32 mouse cellular contexts compared by ENCODE assay signal in the genomic region with DNA sequence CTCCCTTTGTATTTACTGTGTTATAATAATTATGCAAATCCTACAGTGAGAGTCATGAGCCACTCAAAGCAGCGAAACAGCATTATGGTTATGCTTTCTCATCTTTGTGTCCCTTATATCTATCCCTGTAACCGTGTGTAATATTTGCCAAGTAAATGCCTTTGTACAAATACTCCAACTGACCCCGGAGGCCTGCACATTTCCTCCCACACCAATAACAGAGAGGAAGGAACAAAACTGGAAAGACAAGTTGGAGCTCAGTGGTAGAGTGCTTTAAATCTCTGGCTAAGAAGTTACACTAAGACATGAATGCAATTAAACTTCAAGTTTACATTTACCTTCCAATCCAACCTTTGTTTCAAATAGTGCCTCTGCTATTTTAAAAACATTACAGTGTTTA. TPM values are rescaled to one million over a fixed set of nuclear protein-coding genes. Genes with fewer than 3 reads are reported as not detected.
DNase-seq lines count a peak whose midpoint lies in the region; ATAC-seq and TF ChIP-seq lines count a peak whose summit lies in the region.
"Had no signal": no experiment of that assay in that cellular context is flagged by ENCODE, and none has a peak within 500 bp of the region (broad histone marks: within the 10 kb centered on the region; RNA-seq: fewer than 3 reads in every experiment).

No protein-coding gene starts in this region.

- H3K4me3 ChIP-seq in kidney, adult 2 months (ENCODE audit: insufficient read depth, low read depth, low read length) = no peak overlapping the region
- H3K4me3 ChIP-seq in stomach, embryonic 14.5 days (ENCODE audit: low read depth, low read length) = no peak overlapping the region
- H3K4me3 ChIP-seq: embryonic facial prominence, embryonic 15.5 days; forebrain, embryonic 13.5 days; heart, embryonic 12.5 days; hindbrain, embryonic 13.5 days; liver, embryonic 12.5 days; midbrain, embryonic 12.5 days; myocyte; neural tube, embryonic 13.5 days had no signal

- TF ChIP-seq CTCF in kidney, adult 2 months (conservative IDR thresholded peaks at IDR 0.05; ENCODE audit: insufficient read depth, insufficient read length, low read depth, low read length) = no peak

- H3K4me1 ChIP-seq in kidney, adult 2 months (ENCODE audit: control insufficient read depth, insufficient read depth, low read length) = peaks cover 18% of the 10 kb centered on the region
- 0 out of 2 replicates have a peak, but pooled peaks cover 4% of the 10 kb centered on the region for H3K4me1 ChIP-seq in stomach, embryonic 14.5 days (ENCODE audit: control insufficient read depth, insufficient read depth, low read length)
- H3K4me1 ChIP-seq: embryonic facial prominence, embryonic 15.5 days; forebrain, embryonic 13.5 days; hindbrain, embryonic 13.5 days; liver, embryonic 12.5 days; midbrain, embryonic 12.5 days; neural tube, embryonic 13.5 days had no signal

- H3K9ac ChIP-seq in stomach, embryonic 14.5 days (replicated peaks; ENCODE audit: low read depth, low read length) = no peak overlapping the region
- H3K9ac ChIP-seq: embryonic facial prominence, embryonic 15.5 days; forebrain, embryonic 13.5 days; heart, embryonic 12.5 days; hindbrain, embryonic 13.5 days; liver, embryonic 12.5 days; liver, postnatal 0 days; midbrain, embryonic 12.5 days; neural tube, embryonic 13.5 days had no signal

- H3K36me3 ChIP-seq in kidney, adult 2 months (ENCODE audit: control insufficient read depth, insufficient read depth, low read length) = no peaks in the 10 kb centered on the region
- H3K36me3 ChIP-seq in stomach, embryonic 14.5 days (ENCODE audit: control insufficient read depth, insufficient read depth, low read length) = no peaks in the 10 kb centered on the region
- H3K36me3 ChIP-seq: embryonic facial prominence, embryonic 15.5 days; heart, embryonic 12.5 days; hindbrain, embryonic 13.5 days; liver, embryonic 12.5 days; midbrain, embryonic 12.5 days; neural tube, embryonic 13.5 days had no signal

- 34% methylated on average over 3 of the region's 3 CpGs for WGBS in kidney, adult 2 months
- 55% methylated on average over 3 of the region's 3 CpGs for WGBS in stomach, embryonic 14.5 days

- no peak overlapping the region for H3K4me2 ChIP-seq in stomach, embryonic 14.5 days (replicated peaks; ENCODE audit: low read depth, low read length)
- H3K4me2 ChIP-seq: embryonic facial prominence, embryonic 15.5 days; forebrain, embryonic 13.5 days; heart, embryonic 12.5 days; hindbrain, embryonic 13.5 days; liver, embryonic 12.5 days; midbrain, embryonic 12.5 days; neural tube, embryonic 13.5 days had no signal

- TF ChIP-seq POLR2A in kidney, adult 2 months (IDR thresholded peaks at IDR 0.05; ENCODE audit: low read depth, low read length) = no peak

- peak; percentile 24 for DNase-seq in kidney, adult 2 months
- DNase-seq in kidney, postnatal 10 days = no peak
- DNase-seq in lung, postnatal 36 days = peak; percentile 21
- no peak for DNase-seq in lung, postnatal 14 days
- no peak for DNase-seq in natural killer cell, adult 2 months (ENCODE audit: low spot score in 2 of 2)
- DNase-seq in gastrocnemius, postnatal 10 days = no peak
- DNase-seq: adrenal gland, postnatal 25 days; cerebellum, adult 11-12 months; cerebellum, adult 9-11 months; embryo, embryonic 11 days; gastrocnemius, postnatal 14 days; heart, adult 18-20 months; heart, postnatal 4 days; kidney, adult 8-10 months; layer of hippocampus, postnatal 36 days; left cerebral cortex, postnatal 4 days; liver, postnatal 0 days; right cerebral cortex, postnatal 4 days; thymus, adult 18-20 months; thymus, postnatal 25 days had no signal

- no peaks in the 10 kb centered on the region for H3K9me3 ChIP-seq in stomach, embryonic 14.5 days (ENCODE audit: control insufficient read depth, low read depth, low read length)
- H3K9me3 ChIP-seq: embryonic facial prominence, embryonic 15.5 days; forebrain, embryonic 13.5 days; heart, embryonic 12.5 days; hindbrain, embryonic 13.5 days; liver, embryonic 12.5 days; midbrain, embryonic 12.5 days; neural tube, embryonic 13.5 days had no signal

- no peak overlapping the region for H3K27ac ChIP-seq in kidney, adult 2 months (ENCODE audit: insufficient read depth, low read depth, low read length)
- peak overlapping the region; percentile 55; the same call in 1 of the 2 replicates for H3K27ac ChIP-seq in stomach, embryonic 14.5 days (ENCODE audit: low read length)
- H3K27ac ChIP-seq: embryonic facial prominence, embryonic 15.5 days; forebrain, embryonic 13.5 days; hindbrain, embryonic 13.5 days; kidney, postnatal 0 days; liver, embryonic 12.5 days; midbrain, embryonic 12.5 days; neural tube, embryonic 13.5 days had no signal

- H3K27me3 ChIP-seq in kidney, adult 2 months (replicated peaks; ENCODE audit: control insufficient read depth, insufficient read depth, low read length) = no peaks in the 10 kb centered on the region
- no peaks in the 10 kb centered on the region for H3K27me3 ChIP-seq in stomach, embryonic 14.5 days (ENCODE audit: control insufficient read depth, insufficient read depth, low read length)
- H3K27me3 ChIP-seq: embryonic facial prominence, embryonic 15.5 days; forebrain, embryonic 13.5 days; heart, embryonic 12.5 days; hindbrain, embryonic 13.5 days; liver, embryonic 12.5 days; midbrain, embryonic 12.5 days; neural tube, embryonic 13.5 days had no signal

- peak; percentile 63 for ATAC-seq in stomach, embryonic 14.5 days (ENCODE audit: insufficient number of reproducible peaks, insufficient read depth, low FRiP score, low read depth)
- ATAC-seq: CD4-positive, CD25-positive, alpha-beta regulatory T cell, adult 4 months; forebrain, embryonic 13.5 days; liver, embryonic 12.5 days; liver, postnatal 0 days had no signal

RNA-seq across cellular contexts. Expression of a gene that starts 15.4 kb away (rescaled TPM):
- polyA plus RNA-seq in kidney, adult 2 months (2012; rRNA removed) = 19.5 and 24.2 TPM in 2 replicates
- 12.5 and 13.4 TPM in 2 replicates for polyA plus RNA-seq in stomach, embryonic 14.5 days (2014; fragmentation: Nextera tagmentation; extraction: Ambion mirVana)
- 10 to 100 TPM; 10.6 to 11.3 TPM for total RNA-seq in gastrocnemius, postnatal 10 days (2021)
- total RNA-seq: megakaryocyte, adult 5-6 weeks had no signal
- polyA plus RNA-seq: CD4-positive, CD25-positive, alpha-beta regulatory T cell, adult 4 months had no signal

Comparison
In these comparisons a context has a peak if more than half of its experiments do, and no peak if none do; other contexts are left out.
1. DNase-seq: peak in kidney, adult 2 months (single experiment) and lung, postnatal 36 days (single experiment); none in kidney, postnatal 10 days (single experiment), lung, postnatal 14 days (single experiment), natural killer cell, adult 2 months (0 of 2) and gastrocnemius, postnatal 10 days (single experiment).